Comparison of ENCODE assay signal across 10 mouse cellular contexts in the genomic region with DNA sequence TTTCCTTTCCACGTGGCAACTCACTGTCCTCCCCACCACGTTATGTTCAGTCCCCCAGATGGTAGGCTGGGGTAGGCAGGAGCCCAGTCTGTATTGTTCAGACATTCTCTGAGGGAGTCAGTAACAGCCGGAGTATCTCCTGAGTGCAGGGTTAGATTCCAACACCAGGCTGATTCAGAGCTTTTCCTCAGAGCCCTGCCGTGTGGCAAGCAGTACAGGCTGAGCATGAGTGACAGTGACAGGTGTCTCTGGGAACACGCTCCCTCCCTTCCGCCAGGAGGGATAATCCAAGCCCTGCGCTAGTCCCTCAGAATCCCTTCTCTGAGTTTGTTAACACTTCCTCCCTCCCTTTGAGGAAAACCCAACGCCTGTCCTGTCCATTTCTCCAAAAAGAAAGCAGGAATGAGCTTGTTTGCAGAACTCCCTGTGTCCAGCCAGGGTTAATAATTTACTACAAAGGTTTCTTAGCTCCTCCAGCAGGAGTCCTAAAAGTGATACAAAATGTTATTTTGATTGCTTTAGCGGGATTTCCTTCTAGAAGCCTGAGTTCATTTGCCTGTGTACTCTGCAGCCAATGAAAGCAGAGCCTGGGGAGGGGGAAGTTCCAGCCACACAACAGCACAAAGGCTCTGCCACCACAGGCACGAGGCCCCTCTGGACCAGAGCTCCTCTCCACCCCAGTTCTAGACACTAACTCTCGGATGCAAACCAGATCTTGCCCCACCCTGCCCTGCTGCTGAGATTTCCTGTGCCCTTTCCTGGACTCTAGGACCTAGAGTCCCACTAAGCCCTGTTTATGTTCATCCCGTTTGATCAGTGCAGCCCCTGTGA.
DNase-seq lines count a peak whose midpoint lies in the region; ATAC-seq and TF ChIP-seq lines count a peak whose summit lies in the region.
"Had no signal": no experiment of that assay in that cellular context is flagged by ENCODE, and none has a peak within 500 bp of the region (broad histone marks: within the 10 kb centered on the region; RNA-seq: fewer than 3 reads in every experiment).

No protein-coding gene starts in this region.

- no peak overlapping the region for H3ac ChIP-seq in myocyte (ENCODE audit: control insufficient read depth, insufficient read length)

- H3K79me2 ChIP-seq in myocyte (ENCODE audit: control insufficient read depth, insufficient read depth) = no peaks in the 10 kb centered on the region

- 10% methylated on average over 12 of the region's 12 CpGs for WGBS in intestine, postnatal 0 days

- ATAC-seq in intestine, postnatal 0 days = no peak

- H3K9ac ChIP-seq in intestine, postnatal 0 days (ENCODE audit: low read depth, low read length) = no peak overlapping the region
- H3K9ac ChIP-seq: heart, embryonic 15.5 days had no signal

- TF ChIP-seq CTCF in intestine, postnatal 0 days (IDR thresholded peaks at IDR 0.05; ENCODE audit: low read depth) = no peak

- H3K4me1 ChIP-seq in intestine, postnatal 0 days (replicated peaks; ENCODE audit: control insufficient read depth, insufficient read depth, low read length) = no peaks in the 10 kb centered on the region
- H3K4me1 ChIP-seq: heart, embryonic 15.5 days had no signal

- peak; percentile 3 for DNase-seq in layer of hippocampus, adult 9-11 months
- no peak for DNase-seq in layer of hippocampus, adult 18-20 months (ENCODE audit: low spot score in 2 of 2)
- DNase-seq in gastrocnemius, adult 18-20 months (ENCODE audit: low spot score) = peak; percentile 56
- DNase-seq in right cerebral cortex, adult 18-20 months = no peak
- no peak for DNase-seq in frontal cortex, postnatal 10 days (ENCODE audit: low spot score in 2 of 2)
- no peak for DNase-seq in layer of hippocampus, adult 9-10 months (ENCODE audit: low spot score)
- DNase-seq: spleen, adult 18-20 months had no signal

- no peak overlapping the region for H3K4me3 ChIP-seq in intestine, postnatal 0 days (ENCODE audit: low read depth, low read length)
- no peak overlapping the region for H3K4me3 ChIP-seq in myocyte
- H3K4me3 ChIP-seq: heart, embryonic 15.5 days had no signal

- no peak for TF ChIP-seq POLR2A in myocyte (IDR thresholded peaks at IDR 0.05; ENCODE audit: insufficient read length, low read depth)

- H3K4me2 ChIP-seq in intestine, postnatal 0 days (replicated peaks; ENCODE audit: low read depth) = peak overlapping the region; percentile 53
- peak overlapping the region; percentile 24 for H3K4me2 ChIP-seq in myocyte (ENCODE audit: low read depth)
- H3K4me2 ChIP-seq: heart, embryonic 15.5 days had no signal

- no peaks in the 10 kb centered on the region for H3K9me3 ChIP-seq in intestine, postnatal 0 days (ENCODE audit: control insufficient read depth)
- H3K9me3 ChIP-seq: heart, embryonic 15.5 days had no signal

- H3K27me3 ChIP-seq in intestine, postnatal 0 days (replicated peaks; ENCODE audit: control insufficient read depth, insufficient read depth, low read length) = no peaks in the 10 kb centered on the region
- peaks cover 8% of the 10 kb centered on the region for H3K27me3 ChIP-seq in myocyte (ENCODE audit: control insufficient read depth, insufficient read depth, insufficient read length)
- H3K27me3 ChIP-seq: heart, embryonic 15.5 days had no signal

- no peak overlapping the region for H3K27ac ChIP-seq in intestine, postnatal 0 days (ENCODE audit: low read depth, low read length)
- H3K27ac ChIP-seq: heart, embryonic 15.5 days had no signal

- no peaks in the 10 kb centered on the region for H3K36me3 ChIP-seq in intestine, postnatal 0 days (ENCODE audit: control insufficient read depth, insufficient read depth)
- no peaks in the 10 kb centered on the region for H3K36me3 ChIP-seq in myocyte (ENCODE audit: control insufficient read depth, insufficient read depth)
- H3K36me3 ChIP-seq: heart, embryonic 15.5 days had no signal

TF ChIP-seq in myocyte, 11 proteins besides CTCF, POLR2A, EP300 and RAD21:
- TF ChIP-seq MYOG (IDR thresholded peaks at IDR 0.05; ENCODE audit: control insufficient read depth in 1 of 3, insufficient read depth in 1 of 3, insufficient read length in 2 of 3, low read depth in 2 of 3) (peak in 2 of 3 experiments; percentile 68 to 89), POLR2AphosphoS2 (IDR thresholded peaks at IDR 0.05; ENCODE audit: insufficient read length, low read depth) (no peak), REST (IDR thresholded peaks at IDR 0.05; ENCODE audit: insufficient read depth, insufficient read length) (no peak), TCF12 (IDR thresholded peaks at IDR 0.05; ENCODE audit: insufficient read depth, poor library complexity, severe bottlenecking) (peak; percentile 74), MYOD1 (IDR thresholded peaks at IDR 0.05; ENCODE audit: control insufficient read depth in 1 of 3, insufficient read length in 2 of 3, low read depth in 2 of 3) (peak; percentile 67 to 100 (median 99)), MAX (IDR thresholded peaks at IDR 0.05; ENCODE audit: low read depth) (no peak), E2F4 (IDR thresholded peaks at IDR 0.05; ENCODE audit: insufficient read depth) (no peak), USF1 (IDR thresholded peaks at IDR 0.05; ENCODE audit: low read depth) (no peak), SRF (IDR thresholded peaks at IDR 0.05; ENCODE audit: control insufficient read depth, insufficient read length, low read depth) (no peak), TCF3 (IDR thresholded peaks at IDR 0.05; ENCODE audit: insufficient read length, low read depth) (peak; percentile 87), CEBPB (IDR thresholded peaks at IDR 0.05; ENCODE audit: insufficient read depth, poor library complexity, severe bottlenecking) (no peak)

Comparison
In these comparisons a context has a peak if more than half of its experiments do, and no peak if none do; other contexts are left out.
1. DNase-seq: peak in layer of hippocampus, adult 9-11 months (single experiment) and gastrocnemius, adult 18-20 months (single experiment); none in layer of hippocampus, adult 18-20 months (0 of 2), right cerebral cortex, adult 18-20 months (single experiment), frontal cortex, postnatal 10 days (0 of 2) and layer of hippocampus, adult 9-10 months (single experiment).